Mouse (Mus musculus): ENCODE measurements around the gene Ppp1r14a. TPM values are rescaled to one million over a fixed set of nuclear protein-coding genes. Genes with fewer than 3 reads are reported as not detected.

Gene Ppp1r14a
- polyA plus RNA-seq, 1 experiment from 2014 or later, result 5.5 TPM

GRCm38 (mm10) chr7:29247706-29248105 is 41.4 kb upstream of the Ppp1r14a start:
- peaks cover 3% of the 10 kb centered on the region; the same call in 1 of the 2 replicates for H3K36me3 ChIP-seq (replicated peaks; ENCODE audit: insufficient read depth, low read length)
- H3K9ac ChIP-seq (replicated peaks), result peak overlapping the region; percentile 17; the same call in 1 of the 2 replicates
- no peak for ATAC-seq
- no peak overlapping the region for H3K27ac ChIP-seq (ENCODE audit: low read depth)
- no peaks in the 10 kb centered on the region for H3K9me3 ChIP-seq (ENCODE audit: low read length)
- 26% methylated on average over 19 of the region's 19 CpGs for WGBS (ENCODE audit: insufficient replicate concordance)
- peak overlapping the region; percentile 81 for H3K4me2 ChIP-seq (ENCODE audit: low read depth, low read length)
- peak; percentile 37 for DNase-seq
- peaks cover 9% of the 10 kb centered on the region for H3K4me1 ChIP-seq (ENCODE audit: insufficient read depth)
- H3K4me3 ChIP-seq (ENCODE audit: low read depth, low read length), result peak overlapping the region; percentile 39
- H3K27me3 ChIP-seq (ENCODE audit: insufficient read depth, low read length), result no peaks in the 10 kb centered on the region
- no peak for TF ChIP-seq CTCF (IDR thresholded peaks at IDR 0.05; ENCODE audit: low read depth)
- no peak for TF ChIP-seq EP300 (IDR thresholded peaks at IDR 0.05; ENCODE audit: low read depth)

GRCm38 (mm10) chr7:29248261-29248841 is 40.8 kb upstream of the Ppp1r14a start, which contains the start of gene 2200002D01Rik:
Gene 2200002D01Rik, minus strand, starts transcription at chr7:29248466.
- H3K27me3 ChIP-seq (ENCODE audit: insufficient read depth, low read length), result no peaks in the 10 kb centered on the region
- H3K9ac ChIP-seq (replicated peaks), result peak within 1 kb of the TSS; percentile 17; the same call in 1 of the 2 replicates
- H3K9me3 ChIP-seq (ENCODE audit: low read length), result no peaks in the 10 kb centered on the region
- H3K4me1 ChIP-seq (ENCODE audit: insufficient read depth), result peaks cover 9% of the 10 kb centered on the region
- H3K27ac ChIP-seq (ENCODE audit: low read depth), result no peak within 1 kb of the TSS
- TF ChIP-seq CTCF (IDR thresholded peaks at IDR 0.05; ENCODE audit: low read depth) (peak; percentile 22), EP300 (IDR thresholded peaks at IDR 0.05; ENCODE audit: low read depth) (no peak)
- peaks cover 3% of the 10 kb centered on the region; the same call in 1 of the 2 replicates for H3K36me3 ChIP-seq (replicated peaks; ENCODE audit: insufficient read depth, low read length)
- 30% methylated on average over 20 of the region's 20 CpGs for WGBS (ENCODE audit: insufficient replicate concordance)
- ATAC-seq, result peak; percentile 37; the same call in 1 of the 2 replicates
- H3K4me3 ChIP-seq (ENCODE audit: low read depth, low read length), result peak within 1 kb of the TSS; percentile 39
- peak within 1 kb of the TSS; percentile 81 for H3K4me2 ChIP-seq (ENCODE audit: low read depth, low read length)
- DNase-seq, result peak; percentile 37

GRCm38 (mm10) chr7:29251166-29251565 is 37.9 kb upstream of the Ppp1r14a start:
- WGBS (ENCODE audit: insufficient replicate concordance), result 53% methylated on average over 3 of the region's 3 CpGs
- no peak for DNase-seq
- H3K4me2 ChIP-seq (ENCODE audit: low read depth, low read length), result no peak overlapping the region
- H3K9ac ChIP-seq (replicated peaks), result no peak overlapping the region
- H3K27me3 ChIP-seq (ENCODE audit: insufficient read depth, low read length), result no peaks in the 10 kb centered on the region
- no peak for TF ChIP-seq EP300 (IDR thresholded peaks at IDR 0.05; ENCODE audit: low read depth)
- no peak for TF ChIP-seq CTCF (IDR thresholded peaks at IDR 0.05; ENCODE audit: low read depth)
- no peak overlapping the region for H3K4me3 ChIP-seq (ENCODE audit: low read depth, low read length)
- H3K27ac ChIP-seq (ENCODE audit: low read depth), result no peak overlapping the region
- H3K36me3 ChIP-seq (replicated peaks; ENCODE audit: insufficient read depth, low read length), result no peaks in the 10 kb centered on the region
- ATAC-seq, result no peak
- H3K9me3 ChIP-seq (ENCODE audit: low read length), result no peaks in the 10 kb centered on the region
- peaks cover 19% of the 10 kb centered on the region for H3K4me1 ChIP-seq (ENCODE audit: insufficient read depth)

GRCm38 (mm10) chr7:29253842-29254241 is 35.3 kb upstream of the Ppp1r14a start:
- H3K9me3 ChIP-seq (ENCODE audit: low read length), result no peaks in the 10 kb centered on the region
- 0 out of 2 replicates have a peak overlapping the region, but pooled peaks have one; percentile 35 for H3K27ac ChIP-seq (ENCODE audit: low read depth)
- H3K9ac ChIP-seq (replicated peaks), result no peak overlapping the region
- ATAC-seq (peak; percentile 64), DNase-seq (no peak)
- no peak for TF ChIP-seq CTCF (IDR thresholded peaks at IDR 0.05; ENCODE audit: low read depth)
- no peak for TF ChIP-seq EP300 (IDR thresholded peaks at IDR 0.05; ENCODE audit: low read depth)
- peaks cover 11% of the 10 kb centered on the region; the same call in 1 of the 2 replicates for H3K36me3 ChIP-seq (replicated peaks; ENCODE audit: insufficient read depth, low read length)
- WGBS (ENCODE audit: insufficient replicate concordance), result 29% methylated on average over 5 of the region's 5 CpGs
- no peaks in the 10 kb centered on the region for H3K27me3 ChIP-seq (ENCODE audit: insufficient read depth, low read length)
- H3K4me2 ChIP-seq (ENCODE audit: low read depth, low read length), result no peak overlapping the region
- H3K4me3 ChIP-seq (ENCODE audit: low read depth, low read length), result no peak overlapping the region
- peaks cover 10% of the 10 kb centered on the region for H3K4me1 ChIP-seq (ENCODE audit: insufficient read depth)

- WGBS (ENCODE audit: insufficient replicate concordance), result 76% methylated on average over 4 of the region's 4 CpGs
- H3K36me3 ChIP-seq (replicated peaks; ENCODE audit: insufficient read depth, low read length), result peaks cover 15% of the 10 kb centered on the region; the same call in 1 of the 2 replicates
- peaks cover 10% of the 10 kb centered on the region for H3K4me1 ChIP-seq (ENCODE audit: insufficient read depth)
- TF ChIP-seq EP300 (IDR thresholded peaks at IDR 0.05; ENCODE audit: low read depth) (no peak), CTCF (IDR thresholded peaks at IDR 0.05; ENCODE audit: low read depth) (no peak)
- ATAC-seq, result no peak
- no peak overlapping the region for H3K4me2 ChIP-seq (ENCODE audit: low read depth, low read length)
- H3K27ac ChIP-seq (ENCODE audit: low read depth), result no peak overlapping the region
- no peak overlapping the region for H3K4me3 ChIP-seq (ENCODE audit: low read depth, low read length)
- no peak overlapping the region for H3K9ac ChIP-seq (replicated peaks)
- DNase-seq, result no peak
- no peaks in the 10 kb centered on the region for H3K9me3 ChIP-seq (ENCODE audit: low read length)
- no peaks in the 10 kb centered on the region for H3K27me3 ChIP-seq (ENCODE audit: insufficient read depth, low read length)
Measured at GRCm38 (mm10) chr7:29255875-29256274, 33.2 kb upstream of the Ppp1r14a start.

- Histone ChIP-seq H3K36me3 (replicated peaks; ENCODE audit: insufficient read depth, low read length) (peaks cover 15% of the 10 kb centered on the region; the same call in 1 of the 2 replicates), H3K4me2 (ENCODE audit: low read depth, low read length) (no peak overlapping the region), H3K4me1 (ENCODE audit: insufficient read depth) (peaks cover 10% of the 10 kb centered on the region), H3K27me3 (ENCODE audit: insufficient read depth, low read length) (no peaks in the 10 kb centered on the region), H3K9ac (replicated peaks) (no peak overlapping the region), H3K4me3 (ENCODE audit: low read depth, low read length) (no peak overlapping the region), H3K9me3 (ENCODE audit: low read length) (no peaks in the 10 kb centered on the region), H3K27ac (ENCODE audit: low read depth) (no peak overlapping the region)
- no peak for DNase-seq
- WGBS (ENCODE audit: insufficient replicate concordance), result 73% methylated on average over 1 of the region's 1 CpGs
- no peak for ATAC-seq
- TF ChIP-seq CTCF (IDR thresholded peaks at IDR 0.05; ENCODE audit: low read depth) (no peak), EP300 (IDR thresholded peaks at IDR 0.05; ENCODE audit: low read depth) (no peak)
Measured at GRCm38 (mm10) chr7:29257368-29257767, 31.7 kb upstream of the Ppp1r14a start.

Measured in liver, postnatal 0 days (tissue).